Mouse (Mus musculus) lung, postnatal 0 days (tissue): Measurements from ENCODE around the gene Sema4g.

Source experiments
- CTCF ChIP-seq: IDR thresholded peaks from 2 replicates; pipeline ENCODE4 v1.5.1; 2016; ENCODE audit warnings: antibody characterized with exemption, mild to moderate bottlenecking
- EP300 ChIP-seq: IDR thresholded peaks from 2 replicates; pipeline ENCODE4 v1.6.1; 2016; ENCODE audit warnings: antibody characterized with exemption, mild to moderate bottlenecking, control low read depth

- TF ChIP-seq EP300 (no peak), CTCF (no peak)
Measured at GRCm38 (mm10) chr19:45045651-45046050, 56.8 kb downstream of the Sema4g start, which contains the start of gene Pdzd7.
